Mouse (Mus musculus) heart, adult 2 months (tissue): ENCODE data around the gene Rerg.

ENCODE experiments used
- CTCF ChIP-seq: fragments of 200-600 bp; IDR thresholded peaks from 2 replicates; pipeline ENCODE4 v1.8.1; 2022; ENCODE audit warnings: antibody characterized with exemption, mild to moderate bottlenecking, moderate library complexity
- EP300 ChIP-seq: fragments of 200-500 bp; IDR thresholded peaks from 2 replicates; pipeline ENCODE4 v1.6.1; 2011; ENCODE audit warnings: low read depth, low read length, control low read depth; ENCODE audit not compliant: insufficient read depth
- POLR2A ChIP-seq: fragments of 200-500 bp; IDR thresholded peaks from 2 replicates; pipeline ENCODE4 v1.6.1; 2011; ENCODE audit warnings: mild to moderate bottlenecking, low read depth, low read length, control low read depth; ENCODE audit not compliant: insufficient read depth

DNA sequence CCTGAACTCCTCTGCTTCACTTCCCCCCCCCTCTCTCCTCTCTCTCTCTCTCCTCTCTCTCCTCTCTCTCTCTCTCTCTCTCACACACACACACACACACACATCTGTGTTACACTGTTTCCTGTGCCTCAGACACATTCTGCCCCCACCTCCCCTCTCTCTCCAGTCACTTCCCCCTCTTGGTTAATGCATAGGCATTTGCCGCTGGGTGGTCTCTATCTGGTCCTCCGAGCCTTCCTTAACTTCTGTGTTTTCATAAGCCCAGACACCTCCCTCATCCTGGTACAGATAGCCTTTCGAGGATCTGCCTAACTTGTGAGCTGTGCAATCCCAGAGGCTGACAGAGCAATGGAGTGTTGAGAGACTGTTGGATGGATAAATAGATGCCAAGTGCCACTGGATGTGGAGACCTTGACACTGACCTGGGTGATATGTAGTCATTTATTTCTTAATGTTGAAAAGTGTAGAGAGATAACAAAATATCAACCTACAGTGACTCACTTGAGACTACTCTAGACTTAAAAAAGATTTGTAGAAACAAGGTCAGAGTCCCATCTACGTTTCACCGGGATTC lies 29.0 kb downstream of the Rerg start:
- TF ChIP-seq POLR2A (no peak), CTCF (no peak), EP300 (no peak)
